Mouse (Mus musculus): ENCODE measurements around the gene Dok1. TPM values are rescaled to one million over a fixed set of nuclear protein-coding genes. Genes with fewer than 3 reads are reported as not detected.

Gene Dok1
- 1 to 10 TPM; 1.9 to 2.6 TPM for total RNA-seq (2021)
- long read RNA-seq, experiment 1, partial matches to known transcripts = 0 of 1 reads
- long read RNA-seq, experiment 1, other reads (novel, unspliced or antisense) = 1 of 1 reads
- long read RNA-seq, experiment 2 = 0 reads

GRCm38 (mm10) chr6:83033249-83034185 is at the start of gene Dok1, which contains the start of gene Loxl3:
Gene Dok1 (minus strand): TSS chr6:83033471.
Gene Loxl3 (plus strand): TSS chr6:83034173.
- DNase-seq = peak; percentile 82

- DNase-seq = no peak
These were observed 46.9 kb upstream of the Dok1 start for GRCm38 (mm10) chr6:83080210-83080609.

- peak; percentile 97 for DNase-seq
These were observed 45.1 kb upstream of the Dok1 start for GRCm38 (mm10) chr6:83078324-83078858.

- DNase-seq = no peak
These were observed 44.5 kb upstream of the Dok1 start, which contains the start of gene Pcgf1 for GRCm38 (mm10) chr6:83077630-83078323. Gene Pcgf1 (plus strand): TSS chr6:83077869.

- no peak for DNase-seq
These were observed 41.7 kb upstream of the Dok1 start for GRCm38 (mm10) chr6:83074979-83075378.

- no peak for DNase-seq
These were observed 37.9 kb upstream of the Dok1 start for GRCm38 (mm10) chr6:83071220-83071619.

- DNase-seq = no peak
These were observed 37.3 kb upstream of the Dok1 start for GRCm38 (mm10) chr6:83070311-83071219.

- no peak for DNase-seq
These were observed 36.8 kb upstream of the Dok1 start, which contains the start of gene Tlx2 for GRCm38 (mm10) chr6:83070247-83070310. Gene Tlx2 (minus strand): TSS chr6:83070293.

GRCm38 (mm10) chr6:83069488-83070246 is 36.4 kb upstream of the Dok1 start:
- no peak for DNase-seq

- DNase-seq = no peak
These were observed 35.6 kb upstream of the Dok1 start for GRCm38 (mm10) chr6:83068706-83069487.

- DNase-seq = no peak
These were observed 35.0 kb upstream of the Dok1 start for GRCm38 (mm10) chr6:83068221-83068620.

GRCm38 (mm10) chr6:83066441-83066840 is 33.2 kb upstream of the Dok1 start:
- no peak for DNase-seq

- DNase-seq = no peak
These were observed 32.7 kb upstream of the Dok1 start for GRCm38 (mm10) chr6:83065995-83066394.

- DNase-seq = no peak
These were observed 25.5 kb upstream of the Dok1 start for GRCm38 (mm10) chr6:83058725-83059124.

- DNase-seq = no peak
These were observed 24.5 kb upstream of the Dok1 start, which contains the start of gene Dqx1 for GRCm38 (mm10) chr6:83057790-83058189. Gene Dqx1 (plus strand): TSS chr6:83057844.

- no peak for DNase-seq
These were observed 21.7 kb upstream of the Dok1 start, which contains the start of gene Htra2 for GRCm38 (mm10) chr6:83054871-83055431. Gene Htra2 (minus strand): TSS chr6:83055273.

GRCm38 (mm10) chr6:83054074-83054851 is 21.0 kb upstream of the Dok1 start, which contains the start of gene Aup1:
Gene Aup1 (plus strand): TSS chr6:83054521.
- peak; percentile 97 for DNase-seq

- DNase-seq = no peak
These were observed 20.1 kb upstream of the Dok1 start for GRCm38 (mm10) chr6:83053136-83053960.
